Mouse (Mus musculus): ENCODE measurements at regions not wholly inside any gene's neighbourhood (a gene's known extent, or its start where the extent isn't known, plus 50 kb on each side); places are given as distances from the start of the nearest gene placed in this dataset.

DNA sequence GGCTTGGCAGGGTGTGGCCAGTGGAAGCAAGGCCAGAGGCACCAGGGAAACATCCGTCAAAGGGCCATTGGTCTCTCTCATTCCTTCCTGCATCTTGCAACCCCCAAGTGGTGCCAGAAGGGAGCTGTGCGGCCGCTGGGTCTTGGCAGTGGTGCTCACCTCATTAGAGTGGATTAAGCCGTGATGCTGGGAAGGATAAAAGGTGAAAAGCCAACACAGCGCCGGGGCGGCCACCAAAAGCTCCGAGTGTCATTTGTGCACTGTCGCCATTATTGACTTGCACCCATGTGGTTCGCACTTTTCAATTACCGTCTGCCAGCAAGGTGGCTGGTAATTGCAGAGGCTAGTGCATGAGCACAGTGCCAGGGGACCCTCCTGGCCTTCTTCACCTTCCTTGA is 158.7 kb upstream of the Irx1 start:
- TF ChIP-seq CTCF (IDR thresholded peaks at IDR 0.05; ENCODE audit: low read depth): no peak
- TF ChIP-seq EP300 (IDR thresholded peaks at IDR 0.05; ENCODE audit: low read depth): no peak

Data from liver, embryonic 14.5 days (tissue).